Mouse (Mus musculus): ENCODE data around the gene Abhd17a. TPM values are rescaled to one million over a fixed set of nuclear protein-coding genes. Genes with fewer than 3 reads are reported as not detected.

Abhd17a gene
- polyA plus RNA-seq, 1 experiment from 2014 or later = 50.2 TPM

GRCm38 (mm10) chr10:80587305-80587657 is 2.9 kb downstream of the Abhd17a start:
- H3K27me3 ChIP-seq (ENCODE audit: insufficient read depth, low read length) = no peaks in the 10 kb centered on the region
- no peak for ATAC-seq
- peaks cover 8% of the 10 kb centered on the region for H3K36me3 ChIP-seq (replicated peaks; ENCODE audit: insufficient read depth, low read length)
- H3K9ac ChIP-seq (replicated peaks) = no peak overlapping the region; the same call in 1 of the 2 replicates
- H3K4me1 ChIP-seq (ENCODE audit: insufficient read depth) = peaks cover 45% of the 10 kb centered on the region
- no peak for TF ChIP-seq CTCF (IDR thresholded peaks at IDR 0.05; ENCODE audit: low read depth)
- no peak for TF ChIP-seq EP300 (IDR thresholded peaks at IDR 0.05; ENCODE audit: low read depth)
- H3K4me2 ChIP-seq (ENCODE audit: low read depth, low read length) = peak overlapping the region; percentile 22
- WGBS (ENCODE audit: insufficient replicate concordance) = 44% methylated on average over 3 of the region's 4 CpGs
- H3K4me3 ChIP-seq (ENCODE audit: low read depth, low read length) = no peak overlapping the region
- no peaks in the 10 kb centered on the region for H3K9me3 ChIP-seq (ENCODE audit: low read length)
- DNase-seq = peak; percentile 58
- peak overlapping the region; percentile 55; the same call in 1 of the 2 replicates for H3K27ac ChIP-seq (ENCODE audit: low read depth)

- WGBS (ENCODE audit: insufficient replicate concordance) = 92% methylated on average over 38 of the region's 51 CpGs
- Histone ChIP-seq H3K4me1 (ENCODE audit: insufficient read depth) (peaks cover 45% of the 10 kb centered on the region), H3K9ac (replicated peaks) (no peak overlapping the region; the same call in 1 of the 2 replicates), H3K36me3 (replicated peaks; ENCODE audit: insufficient read depth, low read length) (peaks cover 8% of the 10 kb centered on the region), H3K4me3 (ENCODE audit: low read depth, low read length) (no peak overlapping the region), H3K27ac (ENCODE audit: low read depth) (peak overlapping the region; percentile 55; the same call in 1 of the 2 replicates), H3K27me3 (ENCODE audit: insufficient read depth, low read length) (no peaks in the 10 kb centered on the region), H3K9me3 (ENCODE audit: low read length) (no peaks in the 10 kb centered on the region), H3K4me2 (ENCODE audit: low read depth, low read length) (peak overlapping the region; percentile 22)
- ATAC-seq = no peak
- no peak for TF ChIP-seq EP300 (IDR thresholded peaks at IDR 0.05; ENCODE audit: low read depth)
- no peak for TF ChIP-seq CTCF (IDR thresholded peaks at IDR 0.05; ENCODE audit: low read depth)
- no peak for DNase-seq
Measured at GRCm38 (mm10) chr10:80586407-80587304, 3.5 kb downstream of the Abhd17a start.

GRCm38 (mm10) chr10:80585581-80585980 is 4.6 kb downstream of the Abhd17a start:
- TF ChIP-seq EP300 (IDR thresholded peaks at IDR 0.05; ENCODE audit: low read depth) (no peak), CTCF (IDR thresholded peaks at IDR 0.05; ENCODE audit: low read depth) (no peak)
- H3K27me3 ChIP-seq (ENCODE audit: insufficient read depth, low read length) = no peaks in the 10 kb centered on the region
- peaks cover 8% of the 10 kb centered on the region for H3K36me3 ChIP-seq (replicated peaks; ENCODE audit: insufficient read depth, low read length)
- no peak overlapping the region for H3K9ac ChIP-seq (replicated peaks)
- H3K4me2 ChIP-seq (ENCODE audit: low read depth, low read length) = no peak overlapping the region
- WGBS (ENCODE audit: insufficient replicate concordance) = 88% methylated on average over 8 of the region's 8 CpGs
- H3K4me1 ChIP-seq (ENCODE audit: insufficient read depth) = peaks cover 40% of the 10 kb centered on the region
- H3K9me3 ChIP-seq (ENCODE audit: low read length) = no peaks in the 10 kb centered on the region
- H3K27ac ChIP-seq (ENCODE audit: low read depth) = no peak overlapping the region
- DNase-seq (no peak), ATAC-seq (no peak)
- H3K4me3 ChIP-seq (ENCODE audit: low read depth, low read length) = no peak overlapping the region

- H3K4me1 ChIP-seq (ENCODE audit: insufficient read depth) = peaks cover 38% of the 10 kb centered on the region
- no peak overlapping the region for H3K4me3 ChIP-seq (ENCODE audit: low read depth, low read length)
- H3K9me3 ChIP-seq (ENCODE audit: low read length) = no peaks in the 10 kb centered on the region
- H3K9ac ChIP-seq (replicated peaks) = no peak overlapping the region; the same call in 1 of the 2 replicates
- peak overlapping the region; percentile 55 for H3K27ac ChIP-seq (ENCODE audit: low read depth)
- no peak overlapping the region for H3K4me2 ChIP-seq (ENCODE audit: low read depth, low read length)
- TF ChIP-seq CTCF (IDR thresholded peaks at IDR 0.05; ENCODE audit: low read depth) (no peak), EP300 (IDR thresholded peaks at IDR 0.05; ENCODE audit: low read depth) (no peak)
- no peak for ATAC-seq
- DNase-seq = no peak
- H3K27me3 ChIP-seq (ENCODE audit: insufficient read depth, low read length) = no peaks in the 10 kb centered on the region
- H3K36me3 ChIP-seq (replicated peaks; ENCODE audit: insufficient read depth, low read length) = peaks cover 8% of the 10 kb centered on the region
- WGBS (ENCODE audit: insufficient replicate concordance) = 67% methylated on average over 12 of the region's 12 CpGs
Measured at GRCm38 (mm10) chr10:80584642-80585552, 5.2 kb downstream of the Abhd17a start.

- Histone ChIP-seq H3K4me3 (ENCODE audit: low read depth, low read length) (no peak overlapping the region), H3K4me1 (ENCODE audit: insufficient read depth) (peaks cover 40% of the 10 kb centered on the region), H3K27me3 (ENCODE audit: insufficient read depth, low read length) (no peaks in the 10 kb centered on the region), H3K4me2 (ENCODE audit: low read depth, low read length) (no peak overlapping the region), H3K36me3 (replicated peaks; ENCODE audit: insufficient read depth, low read length) (peaks cover 8% of the 10 kb centered on the region), H3K27ac (ENCODE audit: low read depth) (peak overlapping the region; percentile 55), H3K9me3 (ENCODE audit: low read length) (no peaks in the 10 kb centered on the region), H3K9ac (replicated peaks) (no peak overlapping the region; the same call in 1 of the 2 replicates)
- 67% methylated on average over 12 of the region's 12 CpGs for WGBS (ENCODE audit: insufficient replicate concordance)
- TF ChIP-seq EP300 (IDR thresholded peaks at IDR 0.05; ENCODE audit: low read depth) = no peak
- ATAC-seq = peak; percentile 48
- DNase-seq = no peak
Measured at GRCm38 (mm10) chr10:80584045-80584488, 6.1 kb downstream of the Abhd17a start.

GRCm38 (mm10) chr10:80583047-80583446 is 7.1 kb downstream of the Abhd17a start:
- ATAC-seq = no peak
- Histone ChIP-seq H3K4me1 (ENCODE audit: insufficient read depth) (peaks cover 39% of the 10 kb centered on the region), H3K9me3 (ENCODE audit: low read length) (no peaks in the 10 kb centered on the region), H3K4me3 (ENCODE audit: low read depth, low read length) (no peak overlapping the region), H3K4me2 (ENCODE audit: low read depth, low read length) (no peak overlapping the region), H3K27ac (ENCODE audit: low read depth) (no peak overlapping the region), H3K27me3 (ENCODE audit: insufficient read depth, low read length) (no peaks in the 10 kb centered on the region), H3K36me3 (replicated peaks; ENCODE audit: insufficient read depth, low read length) (peaks cover 8% of the 10 kb centered on the region), H3K9ac (replicated peaks) (no peak overlapping the region)
- WGBS (ENCODE audit: insufficient replicate concordance) = 78% methylated on average over 5 of the region's 5 CpGs
- TF ChIP-seq CTCF (IDR thresholded peaks at IDR 0.05; ENCODE audit: low read depth) (no peak), EP300 (IDR thresholded peaks at IDR 0.05; ENCODE audit: low read depth) (no peak)
- no peak for DNase-seq

Measured in liver, postnatal 0 days (tissue).